Mouse (Mus musculus): Measurements from ENCODE around the gene Grcc10. TPM values are rescaled to one million over a fixed set of nuclear protein-coding genes. Genes with fewer than 3 reads are reported as not detected.

The Grcc10 gene
- polyA plus RNA-seq, 1 experiment: 221 TPM

- Histone ChIP-seq H3K4me1 (ENCODE audit: control insufficient read depth, insufficient read depth, low read length) (peaks cover 52% of the 10 kb centered on the region), H3K4me3 (ENCODE audit: insufficient read depth, low read length) (peak overlapping the region; percentile 26; the same call in 1 of the 2 replicates), H3K27ac (ENCODE audit: insufficient read depth, low read depth, low read length) (peak overlapping the region; percentile 68)
- TF ChIP-seq CTCF (IDR thresholded peaks at IDR 0.05; ENCODE audit: low read depth, low read length): no peak
- TF ChIP-seq POLR2A (IDR thresholded peaks at IDR 0.05; ENCODE audit: borderline replicate concordance, low read depth, low read length): no peak
Measured at GRCm38 (mm10) chr6:124720904-124721303, 20.3 kb downstream of the Grcc10 start.

- H3K4me3 ChIP-seq (ENCODE audit: insufficient read depth, low read length): no peak overlapping the region
- H3K4me1 ChIP-seq (ENCODE audit: control insufficient read depth, insufficient read depth, low read length): peaks cover 41% of the 10 kb centered on the region
- no peak overlapping the region for H3K27ac ChIP-seq (ENCODE audit: insufficient read depth, low read depth, low read length)
- no peak for TF ChIP-seq POLR2A (IDR thresholded peaks at IDR 0.05; ENCODE audit: borderline replicate concordance, low read depth, low read length)
- TF ChIP-seq CTCF (IDR thresholded peaks at IDR 0.05; ENCODE audit: low read depth, low read length): no peak
Measured at GRCm38 (mm10) chr6:124719354-124719978, 21.7 kb downstream of the Grcc10 start.

DNA sequence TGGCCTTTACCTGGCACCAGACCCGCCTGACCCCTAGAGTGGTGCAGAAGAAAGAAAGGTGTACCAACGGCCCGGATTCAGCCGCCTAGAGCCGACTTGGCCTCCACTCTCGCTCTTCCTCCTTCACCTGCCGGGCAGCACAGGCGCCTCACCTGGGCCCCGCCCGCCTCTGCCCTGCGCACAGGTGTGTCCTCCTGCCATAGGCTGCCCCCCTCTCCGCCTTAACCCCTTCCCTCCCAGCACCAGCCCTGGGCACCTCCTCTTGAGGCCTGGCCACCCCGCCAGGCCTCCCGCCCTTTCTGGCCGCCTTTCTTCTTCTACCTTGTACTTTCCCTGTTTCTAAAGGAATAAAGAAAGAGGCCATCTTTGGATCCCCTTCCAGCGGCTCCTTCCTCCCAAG lies 22.5 kb downstream of the Grcc10 start:
- H3K27ac ChIP-seq (ENCODE audit: insufficient read depth, low read depth, low read length): no peak overlapping the region
- H3K4me3 ChIP-seq (ENCODE audit: insufficient read depth, low read length): no peak overlapping the region
- H3K4me1 ChIP-seq (ENCODE audit: control insufficient read depth, insufficient read depth, low read length): peaks cover 38% of the 10 kb centered on the region
- TF ChIP-seq POLR2A (IDR thresholded peaks at IDR 0.05; ENCODE audit: borderline replicate concordance, low read depth, low read length): no peak
- TF ChIP-seq CTCF (IDR thresholded peaks at IDR 0.05; ENCODE audit: low read depth, low read length): no peak

DNA sequence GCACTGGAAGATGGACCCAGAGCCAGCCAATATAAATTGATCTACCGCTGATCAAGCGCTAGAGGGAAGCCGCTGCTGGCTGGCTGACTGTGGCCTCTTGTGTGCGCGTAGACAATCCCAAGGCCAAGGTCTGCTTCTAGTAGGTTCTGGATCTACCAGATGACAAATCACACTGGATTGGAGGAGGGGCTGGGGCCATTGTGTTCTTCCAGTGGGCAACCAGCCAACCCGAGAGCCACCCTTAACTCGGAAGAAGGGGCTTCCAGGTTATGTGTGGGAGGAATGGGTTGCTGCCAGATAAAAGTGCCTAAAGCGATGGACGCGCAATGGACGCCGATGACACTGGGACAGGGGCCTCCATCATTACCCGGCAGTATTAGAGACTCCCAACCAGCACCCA lies 23.2 kb downstream of the Grcc10 start:
- Histone ChIP-seq H3K4me1 (ENCODE audit: control insufficient read depth, insufficient read depth, low read length) (peaks cover 34% of the 10 kb centered on the region), H3K4me3 (ENCODE audit: insufficient read depth, low read length) (no peak overlapping the region), H3K27ac (ENCODE audit: insufficient read depth, low read depth, low read length) (no peak overlapping the region)
- no peak for TF ChIP-seq POLR2A (IDR thresholded peaks at IDR 0.05; ENCODE audit: borderline replicate concordance, low read depth, low read length)
- no peak for TF ChIP-seq CTCF (IDR thresholded peaks at IDR 0.05; ENCODE audit: low read depth, low read length)

DNA sequence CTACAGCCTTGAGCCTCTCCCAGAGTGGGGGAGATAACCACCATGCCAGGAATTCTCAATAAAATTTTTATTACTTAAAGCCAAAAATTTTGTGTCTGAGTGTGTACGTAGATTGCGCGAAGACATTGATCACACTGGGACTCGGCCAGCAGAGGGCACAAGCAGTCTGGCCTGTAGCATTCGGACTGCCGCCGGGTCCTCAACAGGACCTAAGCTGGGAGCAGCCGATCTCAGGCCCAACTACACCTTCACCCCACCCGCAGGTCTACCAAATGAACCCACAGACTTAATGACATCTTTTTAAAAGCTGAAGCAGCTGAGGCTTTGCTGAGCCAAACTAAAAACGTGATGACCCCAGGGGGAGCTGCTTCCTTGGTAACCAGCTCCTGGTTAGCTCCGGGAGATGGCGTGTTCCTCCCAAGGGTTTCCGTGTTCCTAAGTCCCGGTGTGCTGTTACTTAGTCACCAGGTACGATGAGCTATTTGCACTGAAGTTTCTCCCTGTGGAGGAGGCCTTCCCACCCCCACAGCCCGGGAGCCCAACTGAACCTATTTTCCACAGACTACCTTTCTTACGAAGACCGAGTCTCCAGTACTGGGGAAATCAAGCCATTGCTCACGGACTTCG lies 24.2 kb downstream of the Grcc10 start:
- Histone ChIP-seq H3K27ac (ENCODE audit: insufficient read depth, low read depth, low read length) (no peak overlapping the region), H3K4me1 (ENCODE audit: control insufficient read depth, insufficient read depth, low read length) (peaks cover 30% of the 10 kb centered on the region), H3K4me3 (ENCODE audit: insufficient read depth, low read length) (no peak overlapping the region)
- TF ChIP-seq CTCF (IDR thresholded peaks at IDR 0.05; ENCODE audit: low read depth, low read length): peak; percentile 81
- no peak for TF ChIP-seq POLR2A (IDR thresholded peaks at IDR 0.05; ENCODE audit: borderline replicate concordance, low read depth, low read length)

- peak overlapping the region; percentile 73 for H3K4me3 ChIP-seq (ENCODE audit: insufficient read depth, low read length)
Measured at GRCm38 (mm10) chr6:124712918-124713317, 28.3 kb downstream of the Grcc10 start.

GRCm38 (mm10) chr6:124711824-124712782 lies 29.1 kb downstream of the Grcc10 start, which contains the start of the genes Emg1 and Phb2:
Emg1 (minus strand) TSS chr6:124712178.
Phb2 (plus strand) TSS chr6:124712336.
- H3K4me1 ChIP-seq (ENCODE audit: control insufficient read depth, insufficient read depth, low read length): peaks cover 15% of the 10 kb centered on the region
- H3K4me3 ChIP-seq (ENCODE audit: insufficient read depth, low read length): peak within 1 kb of the TSS; percentile 87
- H3K27ac ChIP-seq (ENCODE audit: insufficient read depth, low read depth, low read length): peak within 1 kb of the TSS; percentile 76
- TF ChIP-seq POLR2A (IDR thresholded peaks at IDR 0.05; ENCODE audit: borderline replicate concordance, low read depth, low read length) (peak; percentile 18; the same call in 1 of the 2 replicates), CTCF (IDR thresholded peaks at IDR 0.05; ENCODE audit: low read depth, low read length) (no peak)

More at GRCm38 (mm10) chr6:124712918-124713317, 28.3 kb downstream of the Grcc10 start:
- peaks cover 20% of the 10 kb centered on the region for H3K4me1 ChIP-seq (ENCODE audit: control insufficient read depth, insufficient read depth, low read length)
- no peak for TF ChIP-seq CTCF (IDR thresholded peaks at IDR 0.05; ENCODE audit: low read depth, low read length)
- no peak for TF ChIP-seq POLR2A (IDR thresholded peaks at IDR 0.05; ENCODE audit: borderline replicate concordance, low read depth, low read length)
- H3K27ac ChIP-seq (ENCODE audit: insufficient read depth, low read depth, low read length): peak overlapping the region; percentile 56

DNA sequence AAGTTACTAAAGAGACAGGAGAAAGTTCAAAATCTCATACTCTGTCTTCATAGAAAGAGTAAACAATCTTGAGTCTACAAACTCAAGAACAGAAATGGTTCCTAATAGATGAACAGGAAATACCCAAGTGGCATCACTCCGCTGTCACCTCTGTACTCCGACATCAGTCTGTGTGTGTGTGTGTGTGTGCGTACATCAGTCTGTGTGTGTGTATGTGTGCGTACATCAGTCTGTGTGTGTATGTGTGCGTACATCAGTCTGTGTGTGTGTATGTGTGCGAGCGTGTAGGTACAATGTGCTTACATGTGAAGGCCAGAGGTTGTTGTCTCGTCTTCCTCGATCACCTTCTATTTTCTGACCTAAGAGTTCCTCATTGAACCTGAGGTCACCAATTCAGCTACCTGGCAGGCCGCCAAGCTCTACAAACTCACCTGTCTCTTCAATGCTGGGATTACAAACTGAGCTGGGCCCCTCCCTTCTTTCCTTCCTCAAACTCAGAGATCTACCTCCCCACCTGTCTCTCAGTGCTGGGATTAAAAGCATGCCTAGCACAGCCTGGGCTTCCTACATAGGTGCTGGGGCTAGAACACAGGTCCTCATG lies 32.8 kb downstream of the Grcc10 start:
- H3K4me3 ChIP-seq (ENCODE audit: insufficient read depth, low read length): no peak overlapping the region
- peaks cover 9% of the 10 kb centered on the region; the same call in 1 of the 2 replicates for H3K4me1 ChIP-seq (ENCODE audit: control insufficient read depth, insufficient read depth, low read length)
- H3K27ac ChIP-seq (ENCODE audit: insufficient read depth, low read depth, low read length): no peak overlapping the region
- TF ChIP-seq POLR2A (IDR thresholded peaks at IDR 0.05; ENCODE audit: borderline replicate concordance, low read depth, low read length) (no peak), CTCF (IDR thresholded peaks at IDR 0.05; ENCODE audit: low read depth, low read length) (no peak)

DNA sequence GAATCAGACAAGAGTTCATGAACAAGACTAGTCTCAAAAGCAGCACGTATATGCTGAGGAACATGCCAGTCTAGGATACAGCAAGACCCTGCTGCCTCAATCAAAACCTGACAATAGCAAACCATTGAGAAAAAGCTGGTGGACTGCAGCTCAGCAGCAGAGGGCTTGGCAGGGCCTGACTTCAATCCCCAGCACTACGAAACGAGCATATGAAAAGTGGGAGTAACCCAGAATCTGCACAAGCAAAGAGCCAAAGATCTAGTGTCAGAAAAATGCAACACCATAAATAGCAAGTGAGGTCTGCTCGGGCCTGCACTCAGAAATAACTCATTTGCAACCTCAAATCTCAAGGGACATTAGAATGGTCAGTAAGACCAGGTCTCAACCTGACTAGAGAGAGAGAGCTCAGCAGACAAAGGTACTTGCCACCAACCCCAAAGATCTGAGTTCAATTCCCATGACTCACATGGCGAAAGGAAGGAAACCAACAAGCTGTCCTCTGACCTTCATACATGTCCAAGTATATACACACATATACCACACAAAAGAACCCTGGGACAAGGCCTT lies 35.0 kb downstream of the Grcc10 start:
- Histone ChIP-seq H3K4me1 (ENCODE audit: control insufficient read depth, insufficient read depth, low read length) (peaks cover 9% of the 10 kb centered on the region; the same call in 1 of the 2 replicates), H3K4me3 (ENCODE audit: insufficient read depth, low read length) (no peak overlapping the region), H3K27ac (ENCODE audit: insufficient read depth, low read depth, low read length) (no peak overlapping the region)
- TF ChIP-seq POLR2A (IDR thresholded peaks at IDR 0.05; ENCODE audit: borderline replicate concordance, low read depth, low read length): no peak
- no peak for TF ChIP-seq CTCF (IDR thresholded peaks at IDR 0.05; ENCODE audit: low read depth, low read length)
